Mouse (Mus musculus) neutrophil, adult 5-6 weeks (primary cell): Measurements from ENCODE around the gene Zdhhc7. TPM values are rescaled to one million over a fixed set of nuclear protein-coding genes. Genes with fewer than 3 reads are reported as not detected.

Source experiments
- ATAC-seq: fragments of 151-379, 151-347 bp; 2 replicates; pipeline ENCODE4 v1.8.0; 2017; ENCODE audit warnings: mild to moderate bottlenecking, moderate TSS enrichment; ENCODE audit not compliant: insufficient number of reproducible peaks, poor library complexity, low FRiP score, severe bottlenecking; ENCODE audit errors: extremely low read depth
- total RNA-seq: library from RNA; stranded (forward); fragments of 200-1000 nt; gene quantifications from 2 replicates; pipeline ENCODE4 v1.2.3, GENCODE M21; 2017

Gene Zdhhc7
- total RNA-seq, 1 experiment from 2014 or later: 45.2 TPM

GRCm38 (mm10) chr8:120078080-120078479 is 23.2 kb downstream of the Zdhhc7 start:
- peak; percentile 60 for ATAC-seq

- no peak for ATAC-seq
Measured at GRCm38 (mm10) chr8:120075347-120075746, 25.9 kb downstream of the Zdhhc7 start.

GRCm38 (mm10) chr8:120074516-120074915 is 26.8 kb downstream of the Zdhhc7 start:
- ATAC-seq: no peak

GRCm38 (mm10) chr8:120072827-120073226 is 28.5 kb downstream of the Zdhhc7 start:
- no peak for ATAC-seq

- no peak for ATAC-seq
Measured at GRCm38 (mm10) chr8:120072259-120072658, 29.0 kb downstream of the Zdhhc7 start.

- ATAC-seq: peak; percentile 67
Measured at GRCm38 (mm10) chr8:120071684-120072083, 29.6 kb downstream of the Zdhhc7 start.

GRCm38 (mm10) chr8:120067936-120068668 is 33.2 kb downstream of the Zdhhc7 start:
- no peak for ATAC-seq

GRCm38 (mm10) chr8:120066226-120066625 is 35.1 kb downstream of the Zdhhc7 start:
- ATAC-seq: no peak

DNA sequence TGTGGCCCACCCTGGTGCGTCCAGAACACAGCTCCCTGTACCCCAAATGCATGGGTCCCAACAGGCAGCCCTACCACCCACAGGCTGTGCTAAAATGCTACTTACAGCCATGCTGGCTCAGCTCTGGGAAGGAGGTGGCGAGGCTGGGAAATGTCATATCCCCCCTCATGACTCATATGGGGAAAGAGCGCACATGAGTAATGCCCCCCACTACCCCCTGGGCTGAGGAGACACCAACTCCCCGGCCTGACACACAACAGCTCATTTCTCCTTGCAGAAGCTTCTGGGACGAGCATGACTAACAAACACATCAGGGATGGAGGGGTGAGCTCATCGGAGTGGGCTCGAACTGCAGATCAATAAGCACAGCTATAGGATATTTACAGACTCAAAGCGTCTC is 35.7 kb downstream of the Zdhhc7 start:
- ATAC-seq: no peak

- no peak for ATAC-seq
Measured at GRCm38 (mm10) chr8:120063326-120063725, 38.0 kb downstream of the Zdhhc7 start.

- no peak for ATAC-seq
Measured at GRCm38 (mm10) chr8:120062742-120063141, 38.5 kb downstream of the Zdhhc7 start.

DNA sequence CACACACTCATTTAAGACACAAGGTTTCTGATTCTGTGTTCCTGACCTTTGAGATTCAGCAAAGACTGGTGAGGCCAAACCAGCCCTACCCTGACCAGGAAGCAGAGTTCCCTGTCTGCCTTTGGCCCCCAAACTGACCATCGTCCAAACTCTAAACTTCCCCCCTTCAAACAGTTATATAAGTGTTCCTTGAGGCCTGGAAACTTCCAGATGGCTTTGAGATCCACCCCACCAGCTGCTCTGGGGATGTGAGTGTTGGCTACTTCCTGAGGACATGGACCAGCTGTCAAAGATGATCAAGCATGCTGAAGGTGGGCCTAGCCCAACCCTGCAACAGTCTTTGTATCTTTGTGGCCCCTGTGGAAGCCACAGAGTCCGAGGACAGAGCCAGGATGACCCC is 44.2 kb downstream of the Zdhhc7 start:
- ATAC-seq: no peak

DNA sequence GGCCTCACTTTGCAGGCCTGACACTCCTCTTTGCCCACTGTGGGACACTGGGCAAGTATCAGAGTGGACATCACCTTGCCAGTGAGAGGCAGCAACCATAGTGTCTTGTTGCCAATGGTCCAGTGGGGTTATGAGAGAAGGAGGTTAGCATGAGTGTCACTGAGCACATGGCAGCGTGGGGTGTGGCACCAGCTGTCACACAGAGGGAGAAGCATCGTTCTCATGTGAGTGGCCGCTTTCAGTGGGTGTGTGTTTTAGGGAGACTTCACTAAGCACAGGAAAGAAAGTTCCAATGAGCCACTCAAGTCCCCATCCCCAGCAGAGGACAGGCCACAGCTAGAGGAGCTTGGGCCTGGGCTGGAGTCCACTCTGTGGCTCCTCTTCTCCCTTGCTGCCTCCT is 46.4 kb downstream of the Zdhhc7 start:
- no peak for ATAC-seq

DNA sequence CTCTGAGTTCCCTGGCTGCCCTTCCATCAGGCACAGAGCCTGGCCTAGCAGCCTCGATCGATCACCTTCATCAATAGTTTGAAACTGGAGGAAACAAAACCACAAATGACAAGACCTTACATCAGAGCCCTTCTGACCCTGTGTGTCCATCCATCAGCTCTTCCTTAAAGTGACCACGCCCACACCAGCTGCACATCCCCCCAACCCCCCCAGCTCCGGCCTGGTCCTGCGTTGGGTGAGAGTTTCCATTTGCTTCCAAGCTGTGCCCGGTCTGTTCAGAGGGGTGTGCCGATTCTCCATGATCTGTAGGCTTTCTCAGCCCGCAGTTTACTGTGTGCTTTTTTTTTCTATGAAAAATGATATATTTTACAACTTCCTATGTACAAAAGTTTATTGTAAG is 49.0 kb downstream of the Zdhhc7 start:
- no peak for ATAC-seq

- ATAC-seq: no peak
Measured at GRCm38 (mm10) chr8:120051908-120052307, 49.4 kb downstream of the Zdhhc7 start.

DNA sequence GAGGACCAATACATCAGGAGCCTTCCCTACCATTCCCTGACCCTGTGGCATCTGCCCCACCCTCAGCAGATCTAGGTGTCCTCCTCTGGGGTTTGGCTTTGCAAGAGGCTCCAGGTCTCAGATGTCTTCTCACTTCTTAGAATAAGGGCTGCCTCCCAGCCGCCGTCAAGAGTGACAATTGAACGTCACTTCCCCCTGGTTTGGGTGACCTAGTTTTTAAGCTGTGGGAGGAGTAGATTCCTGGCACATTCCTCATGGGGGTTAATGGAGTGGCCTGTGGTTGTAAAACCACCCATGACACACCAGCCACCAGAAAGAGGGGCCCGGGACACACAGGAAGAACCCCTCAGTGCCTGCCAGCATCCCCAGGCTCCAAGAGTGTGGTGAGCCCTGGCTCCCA is 50.3 kb downstream of the Zdhhc7 start:
- no peak for ATAC-seq

DNA sequence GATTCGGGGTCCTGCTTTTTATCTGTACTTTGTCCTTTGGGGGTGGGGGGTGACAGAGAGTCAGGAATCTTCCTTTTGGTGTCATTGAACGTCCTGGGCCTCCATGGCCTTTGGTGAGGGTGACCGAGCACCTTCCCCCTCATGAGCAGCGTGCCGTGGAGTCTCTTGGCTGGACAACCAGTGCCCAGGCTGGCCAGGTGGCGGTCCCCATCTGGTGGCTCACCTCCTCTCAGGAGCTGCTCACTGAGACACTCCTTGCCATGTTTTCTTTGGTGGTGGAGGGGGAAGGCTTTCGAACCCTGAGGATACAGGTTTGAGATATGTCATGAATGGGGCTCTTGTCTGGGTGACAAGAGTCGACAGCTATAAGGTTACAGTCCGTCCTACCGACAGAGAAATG is 50.9 kb downstream of the Zdhhc7 start:
- no peak for ATAC-seq

- peak; percentile 60 for ATAC-seq
Measured at GRCm38 (mm10) chr8:120049949-120050348, 51.3 kb downstream of the Zdhhc7 start.

DNA sequence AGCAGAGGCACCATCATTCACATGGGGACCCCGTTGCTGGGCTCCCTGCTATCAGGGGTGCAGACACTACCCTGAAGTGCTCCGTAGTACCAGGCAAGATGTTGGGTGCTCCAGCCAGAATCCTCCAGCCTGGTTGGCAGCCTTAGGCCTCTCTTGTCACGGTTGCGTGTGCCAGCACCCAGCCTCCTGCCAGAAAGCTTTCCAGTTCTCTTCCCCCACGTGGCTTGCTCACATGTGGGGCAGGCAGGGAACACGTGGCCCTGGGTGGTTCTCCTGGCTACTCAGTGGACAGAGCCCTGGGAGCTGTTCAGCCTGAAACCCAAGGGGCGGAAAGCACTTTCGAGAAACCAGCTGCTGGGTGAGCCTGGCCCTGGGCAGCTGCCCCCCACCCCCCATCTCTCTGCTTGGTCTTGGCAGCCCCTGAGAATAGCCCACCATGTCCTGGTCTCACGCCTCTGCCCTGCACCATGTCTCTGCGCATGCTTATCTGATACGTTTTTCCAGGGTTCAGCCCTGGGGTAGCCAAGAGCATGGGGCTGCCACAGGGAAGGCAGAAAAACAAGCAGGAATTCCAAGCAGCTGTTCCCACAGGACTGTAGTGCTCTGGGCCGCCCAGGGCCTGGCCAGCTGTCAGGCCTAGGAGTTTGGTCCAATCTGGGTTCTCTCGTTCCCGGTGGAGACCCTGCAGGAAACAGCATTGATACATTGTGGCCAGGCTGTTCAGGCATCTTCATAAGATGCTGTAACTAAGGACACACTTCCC is 54.8 kb downstream of the Zdhhc7 start:
- no peak for ATAC-seq

- ATAC-seq: no peak
Measured at GRCm38 (mm10) chr8:120045471-120045870, 55.8 kb downstream of the Zdhhc7 start.
